Mouse (Mus musculus): ENCODE measurements at regions not wholly inside any gene's neighbourhood (a gene's known extent, or its start where the extent isn't known, plus 50 kb on each side); places are given as distances from the start of the nearest gene placed in this dataset.

GRCm38 (mm10) chr16:29947670-29948069 lies 116.5 kb upstream of the Hes1 start:
- H3K79me2 ChIP-seq (replicated peaks; ENCODE audit: control insufficient read depth, extremely low read depth, insufficient read depth, poor library complexity, severe bottlenecking), result no peaks in the 10 kb centered on the region
- in situ Hi-C loops (cut with MboI; ENCODE audit: low pct_ligation_motif_present, low pct_unique_long_range_greater_than_20kb, low sequenced_read_pairs), result no loop called here

DNA sequence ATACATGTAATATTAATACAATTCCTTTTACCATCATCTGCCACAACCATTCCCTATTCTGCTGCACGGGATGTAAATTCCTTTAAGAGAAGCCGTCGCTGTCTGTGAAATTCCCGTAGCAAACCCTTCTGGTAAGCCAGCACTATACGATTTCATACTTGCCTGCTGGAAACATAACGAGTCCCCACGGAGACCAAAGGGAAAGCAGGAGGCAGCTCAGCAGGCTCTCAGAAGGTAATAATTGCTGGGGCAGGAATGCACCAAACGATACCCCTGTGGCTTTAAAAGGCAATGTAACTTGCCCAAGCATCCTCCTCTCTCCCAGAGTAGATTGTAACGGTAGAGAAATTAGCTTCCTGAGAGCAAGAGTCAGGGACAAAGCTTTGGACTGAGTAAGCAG lies 114.0 kb upstream of the Hes1 start:
- dilution Hi-C loops (cut with MboI; ENCODE audit: extremely low pct_ligation_motif_present, extremely low pct_unique_long_range_greater_than_20kb, low sequenced_read_pairs), result no loop called here
- H3K4me2 ChIP-seq (ENCODE audit: insufficient read depth, low read depth, poor library complexity, severe bottlenecking), result no peak overlapping the region
- no peaks in the 10 kb centered on the region for H3K9me3 ChIP-seq (replicated peaks; ENCODE audit: low read length)
- TF ChIP-seq MYC (IDR thresholded peaks at IDR 0.05; ENCODE audit: low read depth, low read length) (no peak), CTCF (conservative IDR thresholded peaks at IDR 0.05 in 1 of 2, IDR thresholded peaks at IDR 0.05 in 1 of 2; ENCODE audit: low read depth in 2 of 2, low read length in 2 of 2) (no peak), POLR2AphosphoS2 (IDR thresholded peaks at IDR 0.05; ENCODE audit: low read depth, low read length) (no peak), ZKSCAN1 (IDR thresholded peaks at IDR 0.05; ENCODE audit: borderline replicate concordance, low read depth, low read length) (no peak), HCFC1 (IDR thresholded peaks at IDR 0.05; ENCODE audit: low read depth, low read length) (no peak), MAX (IDR thresholded peaks at IDR 0.05; ENCODE audit: low read length) (no peak), POLR2A (IDR thresholded peaks at IDR 0.05; ENCODE audit: low read depth, low read length) (no peak), ZMIZ1 (IDR thresholded peaks at IDR 0.05; ENCODE audit: low read depth, low read length) (no peak), RCOR1 (conservative IDR thresholded peaks at IDR 0.05; ENCODE audit: low read depth, low read length) (no peak), PAX5 (IDR thresholded peaks at IDR 0.05; ENCODE audit: low read length) (no peak), EP300 (IDR thresholded peaks at IDR 0.05; ENCODE audit: low read length) (no peak), E2F4 (IDR thresholded peaks at IDR 0.05; ENCODE audit: insufficient replicate concordance, low read depth, low read length) (no peak), CHD1 (IDR thresholded peaks at IDR 0.05; ENCODE audit: low read depth, low read length) (no peak), JUND (conservative IDR thresholded peaks at IDR 0.05; ENCODE audit: low read depth, low read length) (no peak)
- no peak overlapping the region for H3K27ac ChIP-seq (ENCODE audit: insufficient read depth, low read depth)
- H3K9ac ChIP-seq (ENCODE audit: insufficient read depth, low read depth), result no peak overlapping the region
- in situ Hi-C loops (cut with MboI; ENCODE audit: low pct_ligation_motif_present, low pct_unique_long_range_greater_than_20kb, low sequenced_read_pairs), result no loop called here
- no peak overlapping the region for H3K4me3 ChIP-seq (replicated peaks in 1 of 3; ENCODE audit: low read depth in 2 of 3, low read length in 2 of 3, poor library complexity in 1 of 3)
- H3K79me2 ChIP-seq (replicated peaks; ENCODE audit: control insufficient read depth, extremely low read depth, insufficient read depth, poor library complexity, severe bottlenecking), result no peaks in the 10 kb centered on the region
- H3K27me3 ChIP-seq (replicated peaks), result no peaks in the 10 kb centered on the region
- peaks cover 11 to 13% of the 10 kb centered on the region in 2 experiments for H3K4me1 ChIP-seq (ENCODE audit: control insufficient read depth in 1 of 2, insufficient read depth in 2 of 2)
- H3K36me3 ChIP-seq (replicated peaks in 1 of 2; ENCODE audit: control insufficient read depth in 1 of 2, insufficient read depth in 1 of 2, low read length in 1 of 2), result no peaks in the 10 kb centered on the region
- DNase-seq (ENCODE audit: extremely low read depth), result no peak

More at GRCm38 (mm10) chr16:29947670-29948069, 116.5 kb upstream of the Hes1 start:
- DNase-seq (ENCODE audit: extremely low read depth), result peak; percentile 51
- Histone ChIP-seq H3K27ac (ENCODE audit: insufficient read depth, low read depth) (no peak overlapping the region), H3K4me3 (replicated peaks in 1 of 3; ENCODE audit: low read depth in 2 of 3, low read length in 2 of 3, poor library complexity in 1 of 3) (no peak overlapping the region), H3K36me3 (replicated peaks in 1 of 2; ENCODE audit: control insufficient read depth in 1 of 2, insufficient read depth in 1 of 2, low read length in 1 of 2) (no peaks in the 10 kb centered on the region), H3K9me3 (replicated peaks; ENCODE audit: low read length) (no peaks in the 10 kb centered on the region), H3K4me1 (ENCODE audit: control insufficient read depth in 1 of 2, insufficient read depth in 2 of 2) (peaks cover 11 to 13% of the 10 kb centered on the region in 2 experiments), H3K27me3 (replicated peaks) (no peaks in the 10 kb centered on the region), H3K4me2 (ENCODE audit: insufficient read depth, low read depth, poor library complexity, severe bottlenecking) (peak overlapping the region; percentile 12; the same call in 1 of the 2 replicates), H3K9ac (ENCODE audit: insufficient read depth, low read depth) (no peak overlapping the region)
- TF ChIP-seq SIN3A (IDR thresholded peaks at IDR 0.05; ENCODE audit: low read length), result no peak
- TF ChIP-seq SMC3 (IDR thresholded peaks at IDR 0.05; ENCODE audit: low read depth, low read length), result no peak
- TF ChIP-seq POLR2A (IDR thresholded peaks at IDR 0.05; ENCODE audit: low read depth, low read length), result 0 out of 2 replicates have a peak, but pooled peaks have one; percentile 27
- peak; percentile 39; the same call in 1 of the 2 replicates for TF ChIP-seq MXI1 (IDR thresholded peaks at IDR 0.05; ENCODE audit: low read depth, low read length)
- TF ChIP-seq CHD1 (IDR thresholded peaks at IDR 0.05; ENCODE audit: low read depth, low read length), result no peak
- TF ChIP-seq TBP (conservative IDR thresholded peaks at IDR 0.05; ENCODE audit: low read depth, low read length), result no peak
- no peak; the same call in 1 of the 2 replicates for TF ChIP-seq MAX (IDR thresholded peaks at IDR 0.05; ENCODE audit: low read length)
- peak; percentile 83 for TF ChIP-seq JUND (conservative IDR thresholded peaks at IDR 0.05; ENCODE audit: low read depth, low read length)
- TF ChIP-seq JUN (IDR thresholded peaks at IDR 0.05; ENCODE audit: insufficient read depth, low read depth, low read length), result peak; percentile 64
- TF ChIP-seq MAZ (IDR thresholded peaks at IDR 0.05; ENCODE audit: low read depth, low read length), result no peak
- TF ChIP-seq PAX5 (IDR thresholded peaks at IDR 0.05; ENCODE audit: low read length), result no peak
- TF ChIP-seq BHLHE40 (IDR thresholded peaks at IDR 0.05; ENCODE audit: low read depth, low read length), result no peak; the same call in 1 of the 2 replicates
- peak; percentile 75 for TF ChIP-seq EP300 (IDR thresholded peaks at IDR 0.05; ENCODE audit: low read length)
- 0 out of 2 replicates have a peak, but pooled peaks have one; percentile 31 for TF ChIP-seq TCF12 (IDR thresholded peaks at IDR 0.05; ENCODE audit: low read depth, low read length)
- no peak for TF ChIP-seq USF2 (conservative IDR thresholded peaks at IDR 0.05; ENCODE audit: low read depth, low read length)
- no peak for TF ChIP-seq NRF1 (IDR thresholded peaks at IDR 0.05; ENCODE audit: low read depth, low read length)
- peak; percentile 90 for TF ChIP-seq IRF4 (IDR thresholded peaks at IDR 0.05; ENCODE audit: low read depth, low read length)
- TF ChIP-seq ZC3H11A (IDR thresholded peaks at IDR 0.05; ENCODE audit: low read depth, low read length), result no peak
- dilution Hi-C loops (cut with MboI; ENCODE audit: extremely low pct_ligation_motif_present, extremely low pct_unique_long_range_greater_than_20kb, low sequenced_read_pairs), result no loop called here

Data from CH12.LX (cell line).